Mouse (Mus musculus): ENCODE data around the gene Adam19.

Adam19 gene

DNA sequence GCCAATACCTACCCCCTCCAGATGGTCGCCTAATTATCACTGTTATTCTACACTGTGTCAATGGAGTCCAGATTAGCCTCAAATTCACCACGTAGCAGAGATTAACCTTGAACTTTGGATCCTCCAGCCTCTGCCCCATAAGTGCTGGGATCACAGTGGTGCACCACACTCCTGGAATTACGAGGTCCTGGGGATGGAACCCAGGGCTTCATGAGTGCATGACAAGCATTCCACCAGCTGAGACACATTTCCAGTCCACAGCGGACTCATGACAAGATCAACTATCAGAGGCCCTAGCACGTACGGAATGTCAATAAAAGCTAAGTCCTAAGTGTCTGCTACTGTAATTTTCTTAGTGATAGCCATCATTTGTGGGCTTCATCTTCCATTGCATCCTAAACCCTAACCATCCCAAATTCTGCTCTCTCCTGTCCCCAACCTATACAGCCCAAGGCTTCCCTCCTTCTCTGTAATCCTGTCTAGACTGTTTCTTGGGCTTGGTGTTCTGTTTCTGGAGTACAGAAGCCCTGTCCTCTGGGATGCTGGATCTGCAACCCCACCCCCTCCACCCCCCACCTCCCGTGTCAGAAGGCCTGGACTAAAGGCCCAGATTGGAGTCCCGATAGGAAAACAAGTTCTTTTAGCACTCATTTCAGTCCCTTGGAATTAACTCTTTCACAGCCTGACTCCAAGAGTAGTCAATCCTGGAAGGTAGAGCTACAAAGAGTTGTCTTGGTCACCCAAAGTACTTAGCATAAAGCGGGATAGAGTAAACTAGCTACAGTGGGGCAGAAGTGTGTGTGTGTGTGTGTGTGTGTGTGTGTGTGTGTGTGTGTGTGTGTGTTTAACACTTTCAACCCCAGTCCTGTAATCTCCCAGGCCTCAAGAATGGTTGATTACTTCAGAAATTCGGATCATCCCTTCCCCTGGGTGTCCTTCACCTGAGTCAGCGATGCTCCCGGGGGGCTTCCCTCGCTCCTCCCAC lies 589 bp upstream of the Adam19 start:
- DNase-seq, result peak; percentile 62

DNA sequence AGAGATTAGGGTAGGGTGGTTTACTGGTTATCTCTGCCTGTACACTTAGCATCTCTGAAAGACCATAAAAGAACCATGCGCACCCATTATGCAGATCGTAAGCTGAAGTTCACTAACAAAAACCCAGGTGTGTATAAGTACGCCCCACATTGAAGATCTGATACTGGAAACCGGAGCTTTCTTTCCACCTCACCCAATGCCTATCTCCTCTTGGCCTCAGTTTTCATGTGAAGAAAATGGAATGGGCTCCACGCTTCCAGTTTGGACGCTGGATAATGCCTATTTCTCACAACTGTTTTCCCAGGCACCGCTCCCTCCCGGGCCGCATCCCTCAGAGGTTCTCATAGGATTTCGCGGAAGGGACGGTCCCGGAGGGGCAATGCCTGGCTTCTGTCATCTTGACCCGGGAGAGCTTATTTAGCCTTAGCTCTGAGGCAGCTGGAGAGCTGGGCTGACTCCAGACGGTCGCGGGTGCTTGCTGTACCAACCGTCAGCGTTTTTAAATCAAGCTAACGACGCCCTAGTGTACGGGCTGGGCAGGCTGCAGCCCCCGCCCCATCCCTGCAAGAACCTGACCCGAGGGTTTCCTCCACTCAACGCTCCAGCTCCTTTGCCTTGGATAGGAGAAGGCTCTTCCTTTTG lies 1.1 kb downstream of the Adam19 start:
- peak; percentile 43 for DNase-seq

DNA sequence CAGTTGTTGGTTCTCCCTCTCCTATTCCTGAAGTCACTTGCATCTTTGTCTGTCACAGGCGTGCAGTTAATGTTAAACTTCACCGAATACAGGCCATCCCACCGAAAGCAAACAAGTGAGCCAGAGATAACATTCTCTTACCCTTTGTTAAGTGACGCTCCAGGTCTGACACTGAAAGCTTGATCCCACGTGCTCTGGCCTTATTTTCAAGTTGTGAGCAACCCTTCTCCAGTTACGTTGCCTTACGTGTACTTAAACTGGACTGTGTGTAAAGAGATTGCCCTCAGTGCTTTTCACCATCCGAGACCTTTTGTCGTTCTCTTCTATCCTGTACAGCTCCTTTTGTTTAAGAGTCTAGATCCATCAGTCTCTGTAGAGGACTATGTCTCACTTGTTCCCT lies 2.2 kb downstream of the Adam19 start:
- DNase-seq, result no peak

DNA sequence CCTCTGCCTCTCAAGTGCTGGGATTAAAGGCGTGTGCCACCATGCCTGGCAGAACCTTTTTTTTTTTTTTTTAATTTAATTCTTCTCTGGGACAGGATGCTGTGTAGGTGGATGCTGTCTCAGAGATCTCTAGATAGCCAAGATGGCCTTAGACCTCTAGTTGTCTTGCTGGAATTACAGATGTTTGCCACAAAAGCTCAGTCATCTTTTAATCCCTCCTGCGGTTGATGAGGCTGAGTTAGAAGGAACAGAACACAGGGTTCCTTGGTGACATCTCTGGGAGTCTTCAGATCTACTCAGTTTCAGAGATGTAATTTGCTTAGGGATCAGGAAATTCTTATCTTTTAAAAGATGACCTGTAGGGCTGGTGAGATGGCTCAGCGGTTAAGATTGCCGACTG lies 3.1 kb downstream of the Adam19 start:
- DNase-seq, result no peak

DNA sequence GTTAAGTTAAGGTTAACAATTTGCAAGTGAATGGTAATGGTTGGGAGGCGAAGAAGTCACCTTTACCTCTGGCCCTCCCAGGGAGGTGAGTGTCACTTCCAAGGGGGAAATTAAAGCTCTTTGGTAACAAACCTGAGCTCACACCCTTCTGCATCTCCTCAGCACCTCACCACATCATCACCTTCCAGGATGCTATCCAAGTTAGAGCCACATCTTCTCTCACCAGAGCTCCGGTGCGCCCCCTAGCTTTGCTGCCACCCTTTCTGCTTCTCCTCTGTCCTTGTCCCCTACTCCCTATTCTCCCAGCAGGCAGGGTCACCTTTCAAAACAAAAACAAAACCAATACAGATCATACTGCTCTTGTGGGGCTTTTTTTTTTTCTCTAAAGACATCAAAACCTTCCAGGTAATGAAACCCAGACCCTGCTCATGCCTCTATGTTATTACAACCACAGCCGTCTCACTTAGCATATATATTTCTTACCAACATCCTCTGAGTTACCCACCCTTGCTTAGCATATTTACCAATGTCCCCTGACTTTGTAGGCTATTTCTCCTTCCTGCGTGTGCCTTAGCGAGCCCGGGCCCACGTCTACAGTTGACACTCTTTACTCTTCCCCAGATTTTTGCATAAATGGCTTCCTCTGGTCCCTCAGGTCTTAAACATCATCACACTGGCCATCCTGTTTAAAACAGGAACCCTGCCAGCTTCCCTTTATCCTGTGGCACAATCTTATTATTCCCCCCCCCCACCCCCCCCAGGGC lies 4.3 kb downstream of the Adam19 start:
- no peak for DNase-seq

DNA sequence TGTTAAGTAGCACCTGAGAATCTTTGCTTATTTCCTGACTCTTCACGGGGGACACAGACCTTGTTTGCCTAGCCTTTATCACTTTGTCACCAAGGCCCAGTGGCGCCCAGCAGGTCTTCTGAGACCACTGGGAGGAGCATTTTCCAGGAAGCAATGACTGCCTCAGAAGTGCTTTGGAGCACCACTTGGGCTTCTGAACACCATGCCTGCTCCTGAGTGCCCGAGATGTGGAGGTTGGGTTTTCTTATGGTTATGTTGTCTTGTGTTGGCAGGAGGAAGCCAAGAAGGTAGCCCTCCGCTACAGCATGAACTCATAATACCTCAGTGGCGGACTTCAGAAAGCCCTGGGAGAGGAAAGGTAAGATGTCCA lies 4.8 kb downstream of the Adam19 start:
- DNase-seq, result no peak

DNA sequence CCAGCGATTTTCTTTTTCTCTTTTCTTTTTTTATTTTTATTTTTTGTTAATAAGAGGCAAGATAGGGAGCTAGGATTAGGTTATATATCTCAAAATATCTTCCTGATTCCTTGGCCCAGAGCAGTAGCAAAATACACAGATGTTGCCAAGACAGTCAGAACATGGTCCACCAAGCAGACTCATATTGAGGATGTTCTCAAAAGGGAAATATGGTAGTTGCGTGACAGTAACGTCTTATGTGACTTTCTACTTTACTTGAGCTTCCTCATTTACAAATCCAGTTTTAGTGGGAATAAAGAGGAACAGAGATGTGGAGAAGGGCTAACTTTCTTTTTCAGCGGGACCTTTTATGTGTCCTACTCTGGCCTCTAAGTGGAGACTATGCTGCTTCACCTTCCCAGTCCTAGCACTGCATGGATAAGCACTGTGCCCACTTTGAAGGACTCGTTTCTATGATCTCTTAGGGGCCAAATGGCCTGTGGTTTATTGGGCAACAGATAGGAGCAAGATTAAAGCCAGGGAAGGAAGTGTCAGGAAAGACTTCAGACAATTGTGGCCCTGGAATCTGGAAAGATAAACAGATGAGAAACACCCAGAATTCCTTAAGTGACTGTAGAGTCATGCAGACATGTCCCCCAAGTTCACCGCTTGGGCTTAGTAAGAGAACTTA lies 6.1 kb downstream of the Adam19 start:
- no peak for DNase-seq

DNA sequence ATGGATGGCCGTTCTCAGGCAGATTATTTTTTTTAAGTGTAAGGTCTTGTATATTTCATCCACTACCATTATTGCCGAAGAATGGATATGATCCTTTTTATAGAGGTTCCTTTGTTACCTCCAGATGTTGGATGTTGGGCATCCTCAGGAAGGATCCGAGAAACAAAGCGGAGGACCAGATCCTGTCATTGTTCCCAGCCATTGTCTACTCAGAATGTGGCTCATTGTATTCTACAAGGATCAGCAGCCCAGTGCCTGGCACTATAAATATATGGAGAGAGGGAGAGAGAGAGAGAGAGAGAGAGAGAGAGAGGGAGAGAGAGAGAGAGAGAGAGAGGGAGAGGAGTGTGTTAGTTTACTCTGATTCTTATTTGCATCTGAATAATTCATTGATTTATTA lies 6.8 kb downstream of the Adam19 start:
- DNase-seq, result no peak

DNA sequence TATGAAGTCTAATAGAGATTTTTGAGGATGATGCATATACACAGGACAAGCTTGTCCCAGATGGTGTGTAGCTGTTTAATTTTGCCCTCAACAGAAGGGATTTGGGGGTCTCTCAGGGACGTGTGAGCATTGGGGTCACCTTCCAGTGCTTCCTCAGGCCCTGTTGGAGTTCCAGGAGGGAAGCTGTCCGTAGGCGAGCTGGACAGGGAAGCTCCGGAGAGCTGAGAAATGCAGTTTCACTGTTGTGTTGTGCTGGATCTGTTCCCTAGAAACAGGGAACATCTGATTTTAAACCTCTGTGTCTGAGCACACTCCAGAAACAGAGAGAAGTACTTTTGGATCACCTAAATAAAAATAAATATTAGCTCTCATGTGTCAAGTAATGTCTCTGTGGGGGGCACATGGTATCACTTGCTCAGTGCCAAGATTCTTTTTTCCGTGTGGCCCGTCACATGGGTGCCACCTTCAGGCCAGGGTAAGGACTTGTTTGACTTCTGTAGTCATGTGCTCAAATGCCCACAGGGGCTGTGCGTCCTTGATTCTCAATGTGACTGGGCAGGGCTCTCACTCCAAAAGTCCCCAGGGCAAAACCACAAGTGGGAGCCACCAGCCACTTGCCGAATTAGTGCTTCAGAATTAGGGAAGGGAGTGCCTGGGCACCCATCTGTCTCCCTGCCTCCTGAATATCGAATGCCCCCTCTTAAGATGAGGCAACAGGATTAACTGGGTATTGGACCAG lies 7.4 kb downstream of the Adam19 start:
- peak; percentile 33 for DNase-seq

DNA sequence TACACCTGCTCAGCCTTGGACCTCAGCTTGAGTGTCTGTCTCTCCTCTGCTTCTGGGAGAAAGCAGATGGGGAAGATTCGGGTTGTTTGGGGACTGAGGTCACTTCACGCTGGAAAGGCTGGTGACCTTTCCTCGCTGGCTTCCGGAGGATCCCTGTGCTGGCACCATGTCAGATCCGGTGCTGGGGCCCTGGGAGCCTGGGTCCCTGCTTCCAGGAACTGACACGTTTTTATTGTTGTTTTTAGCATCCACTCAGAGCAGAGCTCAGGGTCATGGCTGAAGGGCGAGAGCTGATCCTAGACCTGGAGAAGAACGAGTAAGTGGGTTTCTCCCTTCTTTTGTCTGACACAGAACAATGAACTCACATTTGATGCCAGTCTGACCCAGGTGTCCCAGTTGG lies 9.0 kb downstream of the Adam19 start:
- DNase-seq, result no peak

DNA sequence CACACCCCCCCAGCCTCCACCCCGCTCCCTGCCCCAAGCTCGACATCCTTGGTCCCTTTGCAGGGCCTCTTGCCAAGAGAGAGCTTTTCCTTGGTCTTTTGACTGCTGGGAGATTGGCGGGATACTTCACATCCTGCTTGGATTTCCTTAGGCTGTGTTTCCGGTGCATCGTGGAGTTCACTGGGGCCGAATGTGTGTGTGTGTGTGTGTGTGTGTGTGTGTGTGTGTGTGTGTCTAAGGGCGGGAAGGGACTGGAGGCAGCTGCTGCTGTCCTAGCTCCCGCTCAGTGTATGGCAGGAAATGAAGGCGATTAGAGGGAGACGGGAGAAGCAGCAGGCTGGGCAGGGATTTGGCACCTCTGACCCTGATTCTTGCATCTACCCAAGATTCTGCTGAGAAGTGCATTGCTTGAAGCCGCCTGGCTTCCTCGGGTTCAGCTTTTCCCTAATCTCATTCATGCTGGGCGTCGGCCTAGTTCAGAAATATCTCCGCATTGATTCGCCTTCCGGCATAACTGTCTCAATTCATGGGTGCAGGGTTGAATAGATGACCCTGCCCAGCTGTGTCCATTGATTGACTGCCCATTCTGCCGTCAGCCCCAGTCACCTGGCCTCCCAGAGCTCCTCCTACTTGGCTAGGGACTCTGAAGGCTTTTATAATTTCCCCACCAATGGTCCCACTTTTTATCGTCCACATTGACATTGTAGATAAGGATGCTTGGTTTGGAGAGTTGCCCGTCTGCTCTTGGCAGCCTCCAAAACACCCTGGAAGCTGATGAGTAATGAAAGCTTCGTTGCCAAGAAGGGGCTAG lies 9.6 kb downstream of the Adam19 start:
- peak; percentile 74 for DNase-seq

DNA sequence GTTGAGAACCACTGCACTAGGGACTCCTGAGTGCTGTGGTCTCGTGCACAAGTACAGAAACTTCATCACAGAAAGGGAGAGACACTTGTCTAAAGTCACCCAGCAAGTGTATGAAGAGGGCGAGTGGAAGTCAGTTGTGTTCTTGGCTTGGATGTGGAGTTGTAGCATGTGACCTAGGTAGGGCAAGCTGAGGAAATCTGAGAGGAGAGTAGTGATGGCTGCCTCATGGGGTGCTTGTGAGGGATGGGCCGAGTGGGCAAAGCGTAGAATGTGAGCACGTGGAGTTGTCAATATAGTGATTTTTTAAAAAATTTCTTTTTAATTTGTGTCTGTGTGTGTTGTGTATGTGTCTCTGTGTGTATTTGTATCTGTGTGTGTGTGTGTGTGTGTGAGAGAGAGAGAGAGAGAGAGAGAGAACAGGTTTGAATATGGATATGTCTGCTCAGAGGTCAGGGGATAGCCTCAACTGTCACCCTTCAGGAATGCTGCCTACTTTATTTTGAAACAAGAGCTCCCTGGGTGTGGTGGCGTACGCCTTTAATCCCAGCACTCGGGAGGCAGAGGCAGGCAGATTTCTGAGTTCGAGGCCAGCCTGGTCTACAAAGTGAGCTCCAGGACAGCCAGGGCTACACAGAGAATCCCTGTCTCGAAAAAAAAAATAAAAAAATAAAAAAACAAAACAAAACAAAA lies 11.7 kb downstream of the Adam19 start:
- DNase-seq, result no peak

DNA sequence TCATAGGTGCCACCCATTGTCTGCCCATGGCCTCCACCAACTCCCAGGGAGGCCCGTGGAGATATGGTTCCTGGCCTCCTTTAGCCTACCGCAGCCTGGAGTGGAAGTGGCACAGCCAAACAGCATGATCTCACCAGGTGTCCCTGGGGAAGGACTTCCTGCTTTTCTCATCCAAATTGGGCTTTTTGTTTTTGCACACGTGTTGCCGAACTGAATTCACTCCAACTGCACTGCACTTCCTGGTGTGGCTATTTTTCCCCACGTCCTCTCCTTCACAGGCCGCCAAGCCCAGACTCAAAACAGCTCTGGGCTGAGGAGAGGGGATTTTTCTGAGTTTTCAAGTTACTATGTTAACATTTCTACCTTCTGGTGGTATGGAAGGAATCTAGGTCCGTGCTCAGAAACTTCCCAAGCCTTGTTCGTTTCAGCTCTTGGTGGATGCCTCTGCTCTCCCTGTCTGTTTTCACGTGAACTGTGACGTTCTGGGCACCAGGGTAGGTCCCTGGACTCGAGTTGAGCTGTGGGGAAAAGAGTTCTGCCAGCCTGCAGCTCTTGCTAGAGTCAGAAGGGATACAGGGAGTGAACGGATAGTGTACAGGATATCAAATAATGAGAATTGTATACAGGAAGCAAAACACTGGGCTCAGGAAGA lies 13.1 kb downstream of the Adam19 start:
- DNase-seq, result no peak

DNA sequence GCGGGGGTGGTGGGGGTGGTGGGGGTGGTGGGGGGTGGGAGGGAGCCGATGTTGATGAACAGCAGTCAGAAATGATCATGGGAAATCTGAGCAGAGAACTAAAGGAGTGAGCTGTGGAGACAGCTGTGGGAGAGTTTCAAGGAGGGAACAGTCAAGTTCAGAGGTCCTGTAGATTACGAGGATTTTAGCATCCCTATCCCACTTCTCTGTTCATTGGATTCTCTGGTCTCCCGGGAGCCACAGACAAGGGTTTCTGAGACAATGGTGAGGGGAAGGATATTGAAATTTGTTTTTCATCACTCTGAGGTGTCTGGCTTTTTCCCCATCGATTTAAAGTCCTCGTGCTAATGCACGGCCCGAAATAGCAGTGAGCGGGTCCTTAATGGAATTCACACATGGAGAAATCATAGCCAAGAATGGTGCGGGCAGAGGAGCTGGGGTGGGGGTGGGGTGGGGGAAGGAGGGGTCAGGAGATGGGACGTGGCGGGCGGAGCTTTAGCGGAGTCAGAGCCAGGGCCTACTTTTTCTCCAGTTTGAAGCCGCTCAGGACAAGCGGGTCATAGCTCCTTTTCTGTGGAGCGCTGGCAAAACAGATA lies 13.7 kb downstream of the Adam19 start:
- peak; percentile 33 for DNase-seq

DNA sequence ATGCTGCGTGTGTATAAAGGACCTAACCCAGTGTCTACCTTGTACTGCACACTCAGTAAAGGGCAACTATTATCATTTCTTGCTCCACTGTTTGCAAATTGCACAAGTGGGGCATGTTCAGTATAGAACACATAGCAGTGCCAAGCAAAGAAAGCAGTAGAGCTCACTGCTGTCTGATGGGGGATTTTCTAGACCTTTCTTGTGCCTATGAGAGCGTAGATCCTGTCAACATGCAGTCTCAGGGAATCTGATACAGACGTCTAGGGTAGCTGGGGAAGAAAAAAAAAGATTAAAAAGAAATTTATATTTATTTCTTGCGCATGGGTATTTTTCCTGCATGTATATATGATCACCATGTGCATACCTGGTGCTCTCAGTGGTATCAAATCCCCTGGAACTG lies 14.4 kb downstream of the Adam19 start:
- no peak for DNase-seq

DNA sequence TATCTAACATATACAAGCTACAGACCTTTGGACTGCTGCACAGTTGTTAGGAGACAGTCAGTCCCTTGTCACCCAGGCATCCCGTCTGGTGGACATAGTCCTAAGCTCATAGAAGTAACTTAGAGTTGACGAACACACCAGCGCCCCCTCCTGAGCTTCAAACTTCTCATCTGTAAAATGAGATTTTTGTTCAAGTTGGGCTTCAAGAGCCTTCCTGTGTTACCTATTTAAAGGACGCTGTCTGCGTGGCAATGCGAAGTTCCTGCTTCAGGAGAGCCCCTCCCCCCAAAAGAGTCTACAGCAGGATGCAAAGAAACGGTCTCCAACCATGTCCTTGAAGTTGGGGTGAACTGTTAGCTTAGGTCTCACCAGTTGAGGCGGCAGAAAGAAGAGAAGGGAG lies 15.0 kb downstream of the Adam19 start:
- DNase-seq, result no peak

DNA sequence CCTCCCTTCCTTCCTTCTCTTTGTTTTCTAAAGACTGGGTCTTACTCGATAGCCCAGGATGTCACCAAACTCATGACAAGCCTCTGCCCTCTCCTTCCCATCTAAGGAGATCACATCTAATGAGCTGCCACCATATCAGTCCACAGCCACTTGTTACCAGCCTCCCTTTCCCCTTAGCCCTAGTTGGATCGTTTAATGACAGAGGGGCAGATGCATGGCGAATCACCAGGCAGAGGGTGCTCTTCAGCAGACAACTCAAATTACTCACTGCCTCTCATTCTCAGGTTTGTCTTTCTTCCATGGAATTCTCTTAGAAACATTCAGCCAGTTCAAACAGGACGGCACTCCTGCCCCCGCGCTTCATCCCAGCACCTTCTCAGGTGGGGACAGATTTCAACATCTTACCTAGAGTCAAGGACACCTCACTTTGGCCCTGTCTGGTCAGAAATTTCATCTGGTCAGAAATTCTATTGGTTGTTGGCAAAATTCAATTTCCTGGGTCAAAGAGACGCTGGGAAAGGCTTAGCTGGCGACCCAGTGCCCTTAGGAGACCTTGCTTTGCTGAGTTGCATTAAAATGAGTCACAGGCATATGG lies 16.8 kb downstream of the Adam19 start:
- DNase-seq, result no peak

DNA sequence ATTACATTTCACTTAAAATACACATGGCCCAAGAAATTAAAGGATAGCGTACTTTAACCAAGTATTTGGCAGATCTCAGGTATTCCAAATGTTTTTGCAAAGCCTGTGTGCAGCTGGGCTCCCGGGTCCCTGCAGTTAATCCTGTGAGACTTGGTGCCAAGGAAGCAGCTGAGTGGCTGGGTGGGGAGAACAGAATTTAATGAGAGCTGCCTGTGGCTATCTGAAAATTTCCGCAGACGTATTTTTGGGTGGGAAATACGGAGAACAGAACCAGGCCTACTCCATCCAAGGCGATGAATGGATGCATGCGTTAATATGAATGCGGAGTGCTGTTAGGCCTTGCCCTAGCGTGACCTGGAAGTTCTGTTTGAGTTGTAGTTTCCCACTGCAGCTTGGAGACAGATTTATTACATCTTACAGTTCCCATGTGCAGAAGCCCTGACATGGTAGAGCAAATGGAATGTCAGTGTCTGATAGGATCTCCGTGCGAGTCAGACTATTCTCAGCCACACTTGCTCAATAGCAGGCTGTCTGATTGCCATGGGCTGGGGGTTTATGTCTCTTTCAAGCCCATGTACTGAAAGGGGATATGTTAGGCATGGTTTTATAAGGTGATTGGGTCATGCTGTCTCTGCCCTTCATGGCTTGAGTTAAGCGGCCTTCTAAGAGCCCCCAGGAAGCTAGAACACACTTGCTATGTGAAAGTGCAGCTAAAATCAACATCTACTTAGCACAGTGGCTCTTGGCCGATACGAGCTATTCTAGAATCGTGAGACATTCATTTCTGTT lies 17.5 kb downstream of the Adam19 start:
- DNase-seq, result no peak

Data from retina, postnatal 1 day (tissue).